Mouse (Mus musculus) testis, postnatal 14 days (tissue): ENCODE results near the gene Myo5a.
A peak's percentile ranks its signal among the peaks of the same experiment; 100 is the strongest.

Experiments
- DNase-seq: peaks from one replicate; pipeline ENCODE4 v3.0.0; 2021; ENCODE audit warnings: low spot score

Gene Myo5a

DNA sequence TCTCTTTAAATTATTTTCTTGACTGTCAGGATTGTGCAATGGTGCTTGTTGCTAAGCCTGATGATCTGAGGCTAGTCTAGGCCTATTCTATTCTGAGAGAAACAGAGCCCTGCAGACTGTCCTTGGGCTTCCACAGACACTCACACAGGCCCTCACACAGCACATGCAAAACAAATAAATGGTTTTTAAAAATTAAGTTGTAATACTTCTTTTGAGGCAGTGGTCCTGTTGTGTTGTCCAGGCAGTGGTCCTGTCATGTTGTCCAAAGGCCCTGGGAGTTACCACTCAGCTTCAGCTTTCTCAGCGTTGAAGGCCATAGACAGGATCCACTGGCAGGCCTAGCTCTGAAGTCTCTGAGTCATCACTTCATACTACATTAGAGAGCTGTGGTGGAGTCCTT, 130.7 kb downstream of the Myo5a start:
- no peak for DNase-seq

DNA sequence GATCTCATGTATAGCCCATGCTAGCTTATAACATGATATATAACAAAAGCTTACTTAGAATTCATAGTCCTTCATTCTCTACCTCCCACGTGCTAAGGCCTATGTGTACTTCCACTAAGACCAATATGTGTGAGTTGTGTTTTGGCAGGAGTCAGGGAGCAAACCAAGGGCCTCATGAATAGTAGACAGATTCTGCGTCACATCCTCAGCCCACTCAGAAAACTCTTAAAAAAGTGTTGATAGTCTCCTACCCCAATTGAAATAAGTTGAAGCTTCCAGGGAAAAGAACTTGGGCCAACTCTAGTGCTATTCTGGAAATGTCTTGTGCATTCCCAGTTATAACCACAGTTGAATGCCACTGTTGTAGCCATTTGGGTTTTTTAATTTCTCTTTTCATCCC, 131.2 kb downstream of the Myo5a start:
- no peak for DNase-seq

DNA sequence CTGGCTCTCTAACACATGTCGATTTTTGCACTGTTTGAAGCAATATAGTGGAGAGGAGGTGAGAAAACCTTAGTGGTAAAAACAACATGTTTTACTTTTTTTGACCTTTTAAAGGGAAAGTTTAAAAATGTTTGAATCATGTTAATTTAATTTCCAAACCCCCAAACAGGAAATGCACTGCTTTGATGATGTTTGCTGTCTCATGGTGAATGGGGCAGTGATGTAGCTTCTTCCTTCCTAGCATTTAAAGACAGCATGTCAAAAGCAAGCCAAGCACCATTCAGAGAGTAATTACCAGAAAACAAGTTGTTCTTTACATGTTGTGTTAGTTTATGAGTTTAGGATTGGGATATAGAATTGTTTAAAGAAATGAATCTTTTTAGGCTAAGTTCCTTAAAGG, 138.4 kb downstream of the Myo5a start:
- DNase-seq: no peak

DNA sequence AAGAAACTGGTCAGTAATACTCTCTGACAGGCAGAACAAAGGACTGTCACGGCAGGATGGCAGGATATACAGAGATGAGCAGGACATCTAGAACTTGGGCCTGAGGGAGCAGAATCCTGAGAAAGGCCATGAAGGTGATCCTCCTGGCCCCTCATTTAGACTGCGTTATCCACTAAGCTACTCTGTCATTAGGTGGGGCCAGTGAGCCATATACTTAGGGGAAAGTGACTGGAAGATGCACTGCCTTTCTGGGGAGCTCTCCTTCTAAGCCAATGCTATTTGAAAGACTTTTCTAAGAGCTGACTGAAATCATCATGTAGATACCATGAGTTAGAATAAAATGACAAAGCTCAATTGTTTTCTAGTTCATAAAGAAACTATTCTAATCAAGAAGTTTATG, 139.5 kb downstream of the Myo5a start:
- DNase-seq: no peak

DNA sequence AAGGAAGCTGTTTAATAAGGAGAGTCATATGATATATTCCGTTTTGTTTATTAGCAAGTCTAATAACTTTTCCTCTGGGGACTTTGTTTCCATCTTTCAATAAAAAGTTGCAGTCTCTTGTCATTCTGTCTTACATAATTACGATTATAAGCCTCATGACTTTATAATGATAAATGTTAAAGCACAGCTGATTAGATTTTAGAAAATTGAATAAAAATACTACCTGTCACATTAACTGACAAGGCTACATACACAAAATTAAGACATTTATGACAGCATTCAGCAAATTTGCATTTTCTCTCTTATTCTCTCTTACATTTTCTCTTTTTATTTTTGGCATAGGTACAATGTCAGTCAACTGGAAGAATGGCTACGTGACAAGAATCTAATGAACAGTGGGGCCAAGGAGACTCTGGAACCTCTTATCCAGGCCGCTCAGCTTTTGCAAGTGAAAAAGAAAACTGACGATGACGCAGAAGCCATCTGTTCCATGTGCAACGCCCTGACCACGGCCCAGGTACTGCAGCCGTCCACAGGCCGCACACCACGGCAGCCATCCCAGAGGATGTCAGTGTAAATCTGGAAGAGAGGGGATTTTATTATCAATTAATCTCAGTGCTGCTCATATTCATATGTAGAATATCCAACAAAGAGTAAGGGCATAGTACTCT, 144.1 kb downstream of the Myo5a start:
- DNase-seq: no peak

DNA sequence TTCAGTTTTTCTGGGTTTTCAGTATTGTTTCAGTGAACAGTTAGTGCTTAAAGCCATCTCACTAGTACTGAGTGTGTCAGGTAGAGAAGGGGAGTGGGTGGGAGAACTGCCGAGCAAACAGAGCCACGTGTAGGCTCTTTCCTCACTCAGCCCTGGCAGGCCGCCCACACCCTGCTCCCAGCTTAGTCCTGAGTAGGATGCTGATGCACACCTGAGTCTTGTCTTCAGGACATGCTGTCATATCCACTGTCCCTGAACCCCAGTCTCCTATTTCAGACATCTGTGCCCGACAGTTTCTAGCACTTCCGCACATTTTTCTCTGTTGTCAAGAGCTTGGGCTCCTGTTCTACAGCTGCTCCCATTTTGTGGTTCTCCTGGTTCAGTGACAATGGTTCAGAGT, 149.1 kb downstream of the Myo5a start:
- no peak for DNase-seq

DNA sequence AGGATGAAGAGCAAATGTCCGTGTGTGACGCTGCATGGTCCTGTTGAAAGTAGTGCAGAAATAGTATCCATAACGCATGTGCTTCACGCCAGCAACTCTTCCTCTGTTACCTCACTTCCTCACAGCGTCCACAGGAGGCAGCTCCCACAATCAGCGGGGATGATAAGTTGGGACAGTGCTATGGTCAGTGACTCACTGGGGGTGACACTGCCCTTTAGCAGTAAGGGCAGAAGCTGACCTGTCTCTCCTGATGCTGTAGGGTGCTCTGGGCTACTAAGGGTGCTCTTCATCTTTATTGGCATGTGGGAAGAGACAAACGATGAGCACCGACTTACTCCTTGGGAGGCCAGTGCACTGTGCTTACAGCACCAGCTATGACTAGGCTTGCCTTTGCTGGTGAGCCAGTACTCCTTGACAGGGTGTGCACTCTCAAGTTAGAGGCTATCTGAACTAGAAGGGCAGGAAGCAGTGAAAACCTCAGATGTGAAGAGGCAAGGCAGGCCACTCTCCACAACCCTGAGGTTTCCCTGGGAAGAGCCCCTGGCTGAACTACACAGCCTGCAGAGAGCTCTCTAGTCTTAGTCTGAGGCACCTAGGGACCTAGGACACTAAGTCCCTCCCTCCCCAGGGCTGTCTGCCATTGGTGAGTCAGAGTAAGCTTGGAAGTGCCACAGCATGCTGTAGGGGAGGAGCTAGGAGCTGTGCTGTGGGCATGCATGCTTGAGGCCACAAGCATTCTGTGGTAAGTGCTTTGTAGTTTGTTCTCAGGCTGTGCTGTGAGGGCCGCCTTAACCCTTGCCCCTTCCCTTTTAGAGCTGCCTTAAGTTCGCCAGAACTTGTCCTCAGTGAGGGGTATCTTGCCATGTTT, 150.8 kb downstream of the Myo5a start:
- no peak for DNase-seq

DNA sequence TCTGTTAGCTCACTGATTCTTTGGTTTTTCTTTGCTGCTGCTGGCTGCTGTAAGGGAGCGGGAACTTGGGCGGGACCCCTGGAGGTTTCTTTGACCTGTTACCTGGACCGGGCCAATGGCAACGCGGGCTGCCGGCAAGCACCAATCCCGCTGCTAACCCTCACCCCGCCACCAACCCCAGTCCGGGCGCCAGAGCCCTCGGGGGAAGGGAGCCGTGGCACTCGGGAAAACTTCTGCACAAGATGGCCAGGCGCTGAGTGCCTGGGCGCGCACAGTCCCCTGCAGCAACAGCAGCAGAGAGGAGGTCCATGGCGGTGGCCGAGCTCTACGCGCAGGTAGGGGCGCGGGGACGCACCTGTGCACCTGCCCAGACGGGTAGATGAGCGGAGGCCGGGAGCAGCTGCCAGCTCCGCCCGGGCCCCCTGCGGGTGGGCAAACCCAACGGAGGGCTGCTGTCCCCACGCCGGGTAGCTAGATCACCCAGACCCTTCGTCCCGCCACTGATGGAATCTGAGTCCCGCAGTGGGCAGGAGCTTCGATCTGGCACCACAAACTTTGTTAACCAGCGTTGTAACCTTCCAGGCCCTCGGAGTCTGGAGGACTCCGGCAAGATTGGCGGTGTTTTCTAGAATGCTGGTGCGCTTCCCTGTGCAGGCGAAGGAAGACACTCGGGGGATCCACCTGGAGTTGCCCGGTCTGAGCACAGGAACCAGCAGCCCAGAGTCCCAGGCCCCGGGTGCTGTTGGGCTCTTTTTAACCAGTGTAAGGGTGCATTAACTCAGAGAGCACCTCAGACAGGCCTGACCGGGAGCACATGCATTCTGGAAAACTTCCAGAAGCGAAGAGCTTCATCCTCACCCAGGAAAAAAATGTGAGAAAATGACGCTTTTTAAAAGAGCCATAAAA, 161.3 kb downstream of the Myo5a start, which contains the start of gene Myo5c:
TSS of gene Myo5c (plus strand) at position 180 of the 906 bp plus-strand sequence.
- peak; percentile 30 for DNase-seq

DNA sequence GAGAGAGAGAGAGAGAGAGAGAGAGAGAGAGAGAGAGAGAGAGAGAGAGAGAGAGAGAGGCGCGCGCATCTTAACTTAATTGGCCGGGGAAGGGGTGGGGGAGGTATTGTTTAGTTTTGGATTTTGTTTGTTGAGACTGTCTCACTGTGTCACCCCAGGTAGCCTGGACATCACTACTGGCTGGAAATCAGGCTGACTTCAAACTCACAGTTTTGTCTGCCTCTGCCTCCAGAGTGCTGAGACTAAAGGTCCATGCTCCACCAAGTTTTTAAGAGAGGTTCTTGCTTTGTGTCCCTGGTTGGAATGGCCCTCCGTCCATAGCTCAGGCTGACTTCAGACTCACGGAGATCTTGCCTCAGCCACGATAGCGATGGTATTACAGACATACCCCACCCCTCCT, 162.0 kb downstream of the Myo5a start:
- no peak for DNase-seq

DNA sequence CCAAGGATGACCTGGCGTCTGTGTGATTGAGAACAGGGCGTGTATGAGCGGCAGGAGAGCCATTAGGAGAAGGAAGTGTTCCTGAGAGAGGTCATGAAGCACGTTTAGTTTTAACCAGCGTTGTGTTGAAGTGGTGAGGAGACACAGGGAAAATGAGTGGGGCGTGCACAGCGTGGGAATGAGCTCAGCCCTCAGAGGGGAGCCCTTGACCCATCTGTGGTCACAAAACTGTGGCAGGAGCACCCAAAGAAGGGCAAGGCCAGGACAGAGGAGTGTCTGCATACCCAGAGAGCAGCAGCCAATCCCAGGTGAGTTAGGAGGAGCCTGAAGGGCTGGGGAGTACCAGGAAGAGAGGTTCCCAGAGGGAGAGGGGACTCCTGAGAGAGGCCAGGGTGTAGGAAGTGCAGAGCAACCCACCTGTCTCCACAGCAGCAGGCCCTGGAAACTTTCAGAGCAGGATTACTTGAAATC, 163.5 kb downstream of the Myo5a start:
- DNase-seq: no peak

DNA sequence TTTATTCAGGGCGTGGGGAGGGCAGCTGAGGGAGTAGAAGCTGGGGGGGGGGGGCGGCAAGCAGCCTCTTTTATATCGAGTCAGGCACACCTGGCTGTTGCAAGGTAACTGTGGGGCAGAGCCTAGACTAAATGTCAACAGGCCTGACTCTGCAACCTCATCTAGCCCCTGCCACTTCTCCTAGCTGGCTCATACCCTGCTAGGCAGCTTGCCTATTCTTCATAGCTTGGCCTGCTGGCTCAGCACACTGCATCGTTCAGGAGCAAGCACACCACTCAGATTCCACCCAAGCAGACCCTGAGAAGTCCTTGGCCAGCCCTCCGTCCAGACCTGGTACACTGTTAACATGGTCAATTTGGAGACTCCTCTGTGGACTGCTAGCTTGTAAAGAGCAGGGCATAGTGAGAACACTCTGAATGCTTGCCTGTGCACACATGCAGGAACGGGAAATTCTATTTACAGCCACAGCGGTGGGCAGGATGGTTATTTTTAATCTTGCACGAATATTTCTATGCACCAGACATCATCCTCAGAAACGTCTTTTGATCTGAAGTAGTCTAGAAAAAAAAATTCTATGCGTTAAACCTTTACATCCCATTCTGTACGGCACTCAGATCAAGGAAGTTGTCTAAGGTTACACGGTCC, 164.3 kb downstream of the Myo5a start:
- no peak for DNase-seq

DNA sequence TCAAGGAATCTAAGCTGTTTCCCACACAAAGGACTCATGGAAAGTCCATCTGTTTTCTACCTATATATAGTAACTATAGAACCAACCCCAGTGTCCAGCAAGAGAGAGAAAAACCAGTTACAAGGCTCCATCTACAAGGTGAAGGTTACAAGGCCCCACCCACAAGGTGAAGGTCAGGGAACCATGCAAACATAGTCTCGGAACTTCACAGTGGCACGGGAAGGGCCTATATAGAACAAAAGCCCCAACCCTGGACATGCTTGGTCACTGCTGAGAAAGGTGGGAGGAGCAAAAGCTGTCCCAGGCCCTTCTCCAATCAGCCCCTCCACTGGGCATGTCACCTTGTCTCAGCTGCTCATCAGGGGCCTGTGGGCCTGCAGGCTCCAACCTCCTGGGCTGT, 164.9 kb downstream of the Myo5a start:
- no peak for DNase-seq

DNA sequence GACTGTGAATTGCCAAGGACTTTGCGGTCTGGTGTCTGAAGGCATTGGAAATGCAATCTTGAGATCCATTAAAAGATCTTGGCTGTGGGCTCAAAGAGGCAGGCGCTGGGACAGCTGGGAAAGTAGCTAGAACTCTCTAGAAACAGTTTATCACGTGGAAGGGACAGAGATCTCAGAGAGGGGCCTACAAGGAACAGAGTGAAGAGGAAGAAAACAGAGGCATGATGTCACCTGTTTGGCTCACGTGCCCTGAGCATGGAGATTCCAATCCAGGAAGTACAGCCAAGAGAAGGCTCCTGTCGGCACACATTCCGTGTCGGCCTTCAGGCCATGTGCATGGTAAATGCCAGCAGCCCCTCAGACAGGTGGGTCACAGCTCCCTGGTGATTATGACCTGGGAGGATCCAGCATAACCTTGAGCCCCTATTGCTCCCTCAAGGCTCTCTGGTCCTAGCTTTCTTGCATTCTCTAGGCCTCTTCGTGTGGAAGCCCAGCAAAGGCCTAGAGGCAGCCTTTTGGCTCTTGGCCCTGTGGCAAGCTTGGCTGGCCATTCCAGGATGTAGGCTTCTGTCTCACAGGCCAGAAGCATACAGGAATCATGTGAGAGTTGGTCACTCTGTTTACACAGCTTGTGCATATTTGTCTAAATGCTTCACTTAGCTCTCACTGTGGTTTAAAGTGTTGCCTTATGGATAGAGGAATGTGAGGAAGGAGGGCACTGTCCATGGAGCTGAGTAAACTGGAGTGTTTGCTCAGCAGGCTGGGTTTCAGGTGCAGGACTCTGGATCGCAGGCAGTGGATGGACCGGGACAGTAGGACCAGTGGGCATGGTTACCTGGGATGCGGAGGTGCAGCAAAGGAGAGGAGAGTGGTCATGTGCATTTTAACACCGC, 165.8 kb downstream of the Myo5a start:
- DNase-seq: no peak

DNA sequence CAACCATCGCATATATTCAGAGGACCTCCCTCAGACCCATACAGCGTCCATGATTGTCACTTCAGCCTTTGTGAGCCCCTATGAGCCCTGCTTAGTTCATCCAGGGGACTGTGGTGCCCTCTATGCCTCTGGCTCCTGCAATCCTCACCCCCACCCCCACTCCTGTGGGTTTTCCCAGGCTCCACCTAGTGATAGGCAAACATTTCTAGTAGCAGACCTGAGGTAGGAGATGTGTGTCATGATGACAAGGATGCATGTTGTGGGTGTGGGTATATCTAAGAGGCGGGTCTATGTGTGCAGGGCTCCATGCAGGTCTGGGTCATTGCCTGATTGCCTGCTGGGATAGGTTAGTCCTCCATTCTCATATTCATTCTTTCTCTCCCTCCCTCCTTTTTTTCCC, 167.4 kb downstream of the Myo5a start:
- no peak for DNase-seq

DNA sequence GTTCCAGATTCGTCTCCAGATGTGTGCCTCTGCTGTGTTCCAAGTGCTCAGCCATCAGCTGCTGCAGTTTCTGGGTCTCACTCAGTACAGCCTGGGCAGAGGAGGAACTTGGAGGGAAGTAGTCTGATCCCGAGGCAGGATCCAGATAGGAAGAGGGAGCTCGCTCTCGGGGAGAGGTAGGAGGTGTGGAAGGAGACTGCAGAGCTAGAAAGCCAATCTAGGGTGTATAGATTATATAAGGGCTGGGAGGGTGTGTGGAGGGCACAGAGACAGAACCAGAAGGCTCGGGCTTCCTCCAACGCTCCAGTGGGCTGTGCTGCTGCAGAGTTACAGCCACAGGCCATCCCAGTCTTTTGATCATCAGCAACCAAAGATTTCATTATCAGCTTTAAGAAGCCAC, 172.2 kb downstream of the Myo5a start:
- no peak for DNase-seq

DNA sequence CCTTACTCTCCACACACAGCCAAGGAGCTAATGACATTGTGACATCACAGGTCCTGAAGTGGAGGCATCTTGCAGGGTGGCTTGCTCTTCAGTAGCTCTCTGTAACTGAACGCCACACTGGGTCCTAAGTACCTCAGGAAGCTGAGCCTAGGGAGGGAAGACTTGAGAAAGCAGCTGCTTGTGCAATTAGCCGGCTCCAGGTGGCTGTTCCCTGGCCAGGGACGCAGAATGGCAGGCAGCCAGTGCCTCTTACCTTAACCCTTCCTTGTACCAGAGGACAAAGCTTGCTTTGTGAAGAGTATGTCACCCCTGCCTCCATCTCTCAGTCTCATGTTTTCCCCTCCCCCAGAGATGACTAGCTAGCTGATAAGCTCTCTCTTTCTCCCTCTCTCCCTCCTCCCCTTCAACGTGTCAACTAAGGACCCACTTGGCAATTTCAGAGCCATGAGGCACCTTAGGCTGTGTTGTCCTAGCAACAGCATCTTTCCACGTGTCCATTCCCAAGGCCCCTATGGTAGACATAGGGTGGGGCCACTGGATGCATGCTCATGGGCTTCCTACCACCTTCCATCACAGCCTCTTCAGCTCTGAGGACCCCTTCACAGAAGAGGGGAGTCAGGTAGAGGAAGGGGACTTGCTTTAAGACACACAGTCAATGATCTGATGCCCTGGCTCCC, 173.1 kb downstream of the Myo5a start:
- DNase-seq: no peak

DNA sequence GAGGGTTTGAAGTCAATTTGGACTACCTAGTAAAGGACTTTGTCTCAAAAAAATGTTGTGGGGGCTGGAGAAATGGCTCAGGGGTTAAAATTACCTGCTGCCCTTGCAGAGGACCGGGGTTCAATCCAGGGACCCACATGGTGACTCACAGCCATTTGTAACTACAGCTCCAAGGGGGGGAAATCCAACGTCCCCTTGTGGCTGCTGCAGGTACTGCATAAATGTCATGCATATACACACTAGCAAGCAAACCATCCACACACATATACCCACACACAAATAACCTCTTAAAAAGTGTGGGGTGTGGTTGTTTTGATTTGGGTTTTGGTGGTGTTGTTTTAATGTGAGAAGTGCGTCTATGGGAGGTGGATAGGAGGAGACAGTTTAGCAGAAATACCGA, 173.7 kb downstream of the Myo5a start:
- no peak for DNase-seq

DNA sequence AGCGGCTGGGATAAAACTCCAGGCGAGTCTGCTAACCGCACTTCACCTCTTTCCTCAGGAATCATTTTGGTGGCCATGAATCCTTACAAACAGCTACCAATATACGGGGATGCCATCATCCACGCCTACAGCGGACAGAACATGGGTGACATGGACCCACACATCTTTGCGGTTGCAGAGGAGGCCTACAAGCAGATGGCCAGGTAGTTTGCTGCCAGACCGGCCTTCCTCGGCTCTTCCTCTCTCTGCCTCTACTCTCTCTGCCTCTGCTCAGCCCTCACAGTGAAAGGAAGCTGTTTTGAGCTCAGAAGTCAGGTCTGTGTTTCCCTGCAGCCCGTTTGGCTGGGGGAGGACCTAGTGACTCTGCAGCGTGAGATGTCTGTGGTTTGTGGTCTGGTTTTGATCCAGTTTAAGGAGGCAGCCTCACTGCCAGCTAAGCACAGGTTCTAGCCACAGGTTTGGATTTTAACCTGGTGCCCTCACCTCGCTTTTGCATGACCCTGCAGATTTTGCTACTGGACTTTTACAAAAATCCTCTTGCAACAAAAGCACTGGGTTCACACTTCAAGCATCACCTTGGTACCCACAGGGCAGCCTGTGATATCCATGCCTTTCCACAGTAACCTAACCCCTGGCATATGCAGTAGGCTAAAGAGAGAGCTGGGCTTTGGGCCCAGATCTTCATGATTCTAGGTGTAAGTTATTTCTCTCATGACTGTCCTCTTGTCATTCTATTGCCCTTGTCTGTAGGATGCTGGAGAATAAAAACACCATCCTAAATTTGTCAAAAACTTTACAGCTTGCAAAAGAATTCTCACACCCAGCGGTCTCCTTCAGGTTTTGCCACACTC, 175.5 kb downstream of the Myo5a start:
- DNase-seq: no peak

DNA sequence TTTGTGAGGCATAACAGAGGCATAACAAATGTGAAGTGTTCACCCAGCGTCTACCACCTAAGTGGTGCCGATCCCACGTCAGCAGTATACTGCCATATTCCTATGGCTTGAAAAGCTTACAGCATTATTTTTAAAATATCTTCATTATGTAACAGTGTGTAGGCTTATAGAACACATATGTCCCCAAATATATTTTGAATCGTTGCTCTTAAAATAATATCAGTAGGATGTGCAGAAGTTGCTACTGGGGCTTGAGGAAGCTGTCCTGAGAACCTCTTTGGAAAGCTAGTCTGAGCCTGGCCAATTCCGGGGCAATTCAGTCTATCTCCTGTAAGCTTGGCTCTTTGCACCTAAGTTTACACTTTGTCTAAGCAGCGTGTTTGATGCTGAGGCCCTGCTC, 177.1 kb downstream of the Myo5a start:
- no peak for DNase-seq
